Mouse (Mus musculus) midbrain, embryonic 15.5 days (tissue): ENCODE measurements at regions not wholly inside any gene's neighbourhood (a gene's known extent, or its start where the extent isn't known, plus 50 kb on each side); places are given as distances from the start of the nearest gene placed in this dataset.

Source experiments
- ATAC-seq: fragments of 200-750 bp; cut with Nextera tagmentation; replicated peaks from 2 replicates; pipeline ENCODE4 v1.8.0; 2017; ENCODE audit warnings: moderate TSS enrichment
- H3K27ac ChIP-seq: fragments of 300-500 bp; sonication (generic); 2 replicates; pipeline ENCODE4 v1.5.1; 2015; ENCODE audit warnings: mild to moderate bottlenecking, inconsistent platforms
- H3K27me3 ChIP-seq: fragments of 300-500 bp; sonication (generic); replicated peaks from 2 replicates; pipeline ENCODE4 v1.6.1; 2015; ENCODE audit warnings: inconsistent platforms
- H3K36me3 ChIP-seq: fragments of 300-500 bp; sonication (generic); replicated peaks from 2 replicates; pipeline ENCODE4 v1.6.1; 2015; ENCODE audit warnings: inconsistent platforms
- H3K4me1 ChIP-seq: fragments of 300-500 bp; sonication (generic); 2 replicates; pipeline ENCODE4 v1.6.1; 2015; ENCODE audit warnings: inconsistent platforms
- H3K4me2 ChIP-seq: fragments of 300-500 bp; sonication (generic); 2 replicates; pipeline ENCODE4 v1.6.1; 2015; ENCODE audit warnings: inconsistent platforms, mild to moderate bottlenecking, moderate library complexity
- H3K4me3 ChIP-seq: fragments of 300-500 bp; sonication (generic); 2 replicates; pipeline ENCODE4 v1.5.1; 2015; ENCODE audit warnings: mild to moderate bottlenecking, inconsistent platforms
- H3K9ac ChIP-seq: fragments of 300-500 bp; sonication (generic); 2 replicates; pipeline ENCODE4 v1.6.1; 2015; ENCODE audit warnings: mild to moderate bottlenecking, inconsistent platforms
- H3K9me3 ChIP-seq: fragments of 300-500 bp; sonication (generic); 2 replicates; pipeline ENCODE4 v1.6.1; 2016; ENCODE audit warnings: inconsistent platforms
- WGBS: fragments of 180-500 bp; shearing (Covaris S2); methylation state at CpG from one replicate; pipeline ENCODE4 v1.1.7; 2015; ENCODE audit warnings: mixed read lengths; 5-methylcytosine and 5-hydroxymethylcytosine counted together

DNA sequence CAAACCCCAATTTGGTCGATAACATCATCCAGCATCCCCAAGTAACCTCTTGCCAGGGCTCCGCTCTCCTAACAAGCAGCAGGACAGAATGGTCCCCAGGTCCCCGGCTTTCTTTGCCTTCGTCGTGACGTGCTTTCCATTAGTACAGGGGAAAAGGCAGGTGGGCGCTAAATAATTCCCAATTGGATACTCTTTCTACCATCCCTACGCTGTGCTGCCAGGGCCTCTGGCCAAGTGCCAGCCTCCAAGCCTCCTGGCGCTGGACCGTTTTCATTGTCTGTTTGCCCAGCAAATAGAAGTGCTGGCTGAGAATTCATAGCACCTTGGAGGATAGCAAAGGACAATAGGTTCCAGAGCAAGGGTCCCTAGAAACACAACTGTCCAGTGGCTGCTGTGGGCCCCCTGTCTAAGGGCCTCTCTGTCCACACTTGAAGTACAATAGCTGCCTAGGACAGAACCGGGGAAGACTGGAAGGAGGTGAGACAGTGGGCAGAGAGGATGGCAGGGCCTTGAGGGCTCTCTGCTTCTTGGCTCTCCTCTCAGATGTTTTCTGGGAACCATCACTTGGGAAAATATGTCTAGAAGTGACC lies 298.9 kb downstream of the Bcor start:
- Histone ChIP-seq H3K9ac (no peak overlapping the region), H3K36me3 (no peaks in the 10 kb centered on the region), H3K9me3 (no peaks in the 10 kb centered on the region), H3K27me3 (no peaks in the 10 kb centered on the region), H3K27ac (0 out of 2 replicates have a peak overlapping the region, but pooled peaks have one; percentile 38), H3K4me3 (no peak overlapping the region), H3K4me2 (no peak overlapping the region), H3K4me1 (peaks cover 18% of the 10 kb centered on the region)
- WGBS: 41% methylated on average over 11 of the region's 11 CpGs
- 0 out of 2 replicates have a peak, but pooled peaks have one; percentile 33 for ATAC-seq

DNA sequence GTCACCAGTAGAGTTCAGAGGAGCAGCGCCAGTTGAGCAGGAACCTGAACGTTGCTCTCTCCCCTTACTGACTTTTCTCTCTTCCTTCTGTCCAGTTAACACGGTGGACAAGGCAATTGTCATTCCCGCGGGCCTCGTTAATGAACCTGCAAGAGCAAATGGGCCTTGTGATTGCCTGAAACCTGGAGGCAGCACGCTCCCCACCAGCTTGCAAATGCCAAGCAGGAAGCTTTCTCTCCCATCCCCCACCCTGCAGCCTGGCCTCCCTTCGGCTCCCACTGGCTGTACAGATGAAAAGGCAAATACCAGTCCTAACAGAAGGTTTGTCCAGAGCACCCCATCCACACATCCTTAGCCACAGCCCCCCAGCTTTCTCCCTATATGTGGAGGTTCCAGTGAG lies 298.3 kb downstream of the Bcor start:
- peaks cover 18% of the 10 kb centered on the region for H3K4me1 ChIP-seq
- 25% methylated on average over 8 of the region's 8 CpGs for WGBS
- H3K4me3 ChIP-seq: no peak overlapping the region
- no peaks in the 10 kb centered on the region for H3K27me3 ChIP-seq
- peak; percentile 24; the same call in 1 of the 2 replicates for ATAC-seq
- H3K27ac ChIP-seq: no peak overlapping the region
- no peaks in the 10 kb centered on the region for H3K9me3 ChIP-seq
- H3K4me2 ChIP-seq: no peak overlapping the region
- H3K9ac ChIP-seq: no peak overlapping the region
- H3K36me3 ChIP-seq: no peaks in the 10 kb centered on the region

DNA sequence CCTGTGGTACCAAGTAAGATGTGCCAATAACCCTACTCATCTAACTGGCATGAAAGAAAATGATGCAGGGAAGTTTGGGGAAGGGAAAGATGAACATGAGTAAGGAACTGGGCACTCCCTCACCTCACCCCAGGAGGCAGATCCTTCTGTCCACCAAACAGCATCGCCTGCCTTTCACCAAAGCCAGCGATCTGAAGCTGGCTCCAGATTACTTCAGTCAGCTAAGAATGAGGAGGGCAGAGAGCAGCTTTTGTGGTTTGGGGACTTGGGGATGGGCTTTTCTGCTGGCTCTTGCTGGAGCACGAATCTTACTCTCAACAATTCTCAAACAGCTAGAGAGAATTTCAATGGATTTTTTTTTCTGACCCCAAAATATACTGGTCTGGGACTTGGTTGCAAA lies 297.0 kb downstream of the Bcor start:
- Histone ChIP-seq H3K4me2 (no peak overlapping the region), H3K9me3 (no peaks in the 10 kb centered on the region), H3K4me1 (peaks cover 18% of the 10 kb centered on the region), H3K27me3 (no peaks in the 10 kb centered on the region), H3K9ac (no peak overlapping the region), H3K27ac (no peak overlapping the region), H3K36me3 (no peaks in the 10 kb centered on the region), H3K4me3 (no peak overlapping the region)
- 32% methylated on average over 3 of the region's 3 CpGs for WGBS
- ATAC-seq: no peak

DNA sequence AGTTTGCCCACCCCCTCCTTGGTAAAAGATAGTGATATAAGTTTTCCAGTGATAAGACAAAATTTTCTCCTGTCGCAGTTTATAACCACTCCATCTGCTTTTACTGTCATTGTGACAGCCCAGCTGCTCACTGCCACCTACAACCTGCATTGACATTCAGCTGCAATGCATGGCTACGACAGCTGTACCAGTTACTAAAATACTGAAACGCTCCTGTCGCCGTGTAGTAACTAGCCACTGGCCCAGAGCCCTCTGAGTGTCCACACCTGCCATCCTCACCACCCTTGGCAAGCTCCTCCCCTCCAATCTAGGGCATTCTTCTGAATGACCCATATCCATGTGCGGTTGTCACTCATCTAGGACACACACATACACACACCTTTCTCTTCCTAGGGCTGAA lies 286.2 kb downstream of the Bcor start:
- Histone ChIP-seq H3K27me3 (0 out of 2 replicates have a peak, but pooled peaks cover 4% of the 10 kb centered on the region), H3K9me3 (no peaks in the 10 kb centered on the region), H3K9ac (no peak overlapping the region), H3K4me1 (no peaks in the 10 kb centered on the region), H3K27ac (no peak overlapping the region), H3K36me3 (no peaks in the 10 kb centered on the region), H3K4me2 (no peak overlapping the region), H3K4me3 (no peak overlapping the region)
- WGBS: 85% methylated on average over 6 of the region's 6 CpGs
- no peak for ATAC-seq

DNA sequence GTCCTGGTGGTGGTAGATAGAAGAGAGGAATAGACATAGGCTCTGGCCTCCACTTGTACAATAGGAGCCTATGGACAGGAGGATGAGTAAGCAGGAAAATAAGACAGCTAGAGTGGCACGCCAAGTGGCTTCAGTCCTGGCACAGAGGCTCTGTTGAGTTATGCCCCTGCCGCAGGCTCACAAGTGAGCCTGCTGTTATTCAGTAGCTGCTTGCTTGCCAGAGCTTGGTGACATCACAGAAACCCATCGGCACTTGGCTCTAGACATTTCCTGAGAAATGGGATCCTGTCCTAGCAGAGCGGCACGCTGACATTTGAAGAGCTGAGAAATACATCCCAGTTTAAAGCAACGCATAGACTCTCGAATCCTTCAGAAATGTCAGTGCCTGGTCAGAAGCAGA lies 283.5 kb downstream of the Bcor start:
- Histone ChIP-seq H3K4me3 (no peak overlapping the region), H3K9me3 (no peaks in the 10 kb centered on the region), H3K9ac (no peak overlapping the region), H3K4me1 (no peaks in the 10 kb centered on the region), H3K27ac (no peak overlapping the region), H3K4me2 (no peak overlapping the region), H3K36me3 (no peaks in the 10 kb centered on the region), H3K27me3 (0 out of 2 replicates have a peak, but pooled peaks cover 4% of the 10 kb centered on the region)
- WGBS: 87% methylated on average over 7 of the region's 7 CpGs
- no peak for ATAC-seq

DNA sequence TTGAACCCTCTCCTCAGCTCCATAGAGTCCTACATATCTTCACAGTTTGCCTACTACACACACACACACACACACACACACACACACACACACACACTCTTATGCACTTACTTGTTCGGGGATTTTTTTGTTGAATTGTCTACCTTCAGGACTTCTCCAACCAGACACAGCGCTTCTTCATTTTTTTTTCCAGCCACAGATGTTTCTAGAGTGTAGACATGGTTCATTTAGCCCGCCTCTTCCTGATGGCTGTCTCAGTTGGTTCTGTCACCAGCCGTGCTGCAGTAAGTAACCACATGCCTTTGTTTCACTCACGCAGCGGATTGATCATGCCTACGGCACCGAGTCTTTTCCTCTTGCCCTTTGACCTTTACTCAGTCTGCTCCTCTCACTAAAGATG lies 282.1 kb downstream of the Bcor start:
- H3K9me3 ChIP-seq: no peaks in the 10 kb centered on the region
- no peaks in the 10 kb centered on the region for H3K36me3 ChIP-seq
- no peak overlapping the region for H3K9ac ChIP-seq
- no peak for ATAC-seq
- H3K4me2 ChIP-seq: no peak overlapping the region
- no peak overlapping the region for H3K4me3 ChIP-seq
- H3K4me1 ChIP-seq: no peaks in the 10 kb centered on the region
- 0 out of 2 replicates have a peak, but pooled peaks cover 4% of the 10 kb centered on the region for H3K27me3 ChIP-seq
- WGBS: 80% methylated on average over 8 of the region's 8 CpGs
- no peak overlapping the region for H3K27ac ChIP-seq

DNA sequence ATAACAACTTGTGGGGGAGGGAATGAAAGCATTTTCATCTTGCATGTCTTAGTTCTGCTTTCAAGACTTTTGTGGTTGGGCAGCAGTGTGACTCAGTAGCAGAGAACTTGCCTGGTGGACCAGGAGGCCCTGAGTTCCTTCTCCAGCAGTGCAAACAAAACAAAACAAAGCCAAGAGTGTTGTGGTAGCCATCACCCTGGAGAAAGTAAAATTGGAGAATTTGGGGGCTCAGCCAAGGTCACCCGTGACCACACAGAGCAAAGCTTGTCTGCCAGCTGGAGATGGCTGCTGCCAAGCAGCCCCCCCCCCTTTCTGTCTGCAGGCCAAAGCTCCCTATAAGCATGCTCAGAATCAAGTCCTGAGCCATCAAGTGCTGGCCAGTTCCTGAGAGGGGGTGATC lies 279.2 kb downstream of the Bcor start:
- H3K4me2 ChIP-seq: no peak overlapping the region
- 81% methylated on average over 1 of the region's 1 CpGs for WGBS
- ATAC-seq: no peak
- H3K9me3 ChIP-seq: no peaks in the 10 kb centered on the region
- H3K4me1 ChIP-seq: no peaks in the 10 kb centered on the region
- H3K36me3 ChIP-seq: no peaks in the 10 kb centered on the region
- no peaks in the 10 kb centered on the region for H3K27me3 ChIP-seq
- H3K9ac ChIP-seq: no peak overlapping the region
- H3K27ac ChIP-seq: no peak overlapping the region
- H3K4me3 ChIP-seq: no peak overlapping the region

DNA sequence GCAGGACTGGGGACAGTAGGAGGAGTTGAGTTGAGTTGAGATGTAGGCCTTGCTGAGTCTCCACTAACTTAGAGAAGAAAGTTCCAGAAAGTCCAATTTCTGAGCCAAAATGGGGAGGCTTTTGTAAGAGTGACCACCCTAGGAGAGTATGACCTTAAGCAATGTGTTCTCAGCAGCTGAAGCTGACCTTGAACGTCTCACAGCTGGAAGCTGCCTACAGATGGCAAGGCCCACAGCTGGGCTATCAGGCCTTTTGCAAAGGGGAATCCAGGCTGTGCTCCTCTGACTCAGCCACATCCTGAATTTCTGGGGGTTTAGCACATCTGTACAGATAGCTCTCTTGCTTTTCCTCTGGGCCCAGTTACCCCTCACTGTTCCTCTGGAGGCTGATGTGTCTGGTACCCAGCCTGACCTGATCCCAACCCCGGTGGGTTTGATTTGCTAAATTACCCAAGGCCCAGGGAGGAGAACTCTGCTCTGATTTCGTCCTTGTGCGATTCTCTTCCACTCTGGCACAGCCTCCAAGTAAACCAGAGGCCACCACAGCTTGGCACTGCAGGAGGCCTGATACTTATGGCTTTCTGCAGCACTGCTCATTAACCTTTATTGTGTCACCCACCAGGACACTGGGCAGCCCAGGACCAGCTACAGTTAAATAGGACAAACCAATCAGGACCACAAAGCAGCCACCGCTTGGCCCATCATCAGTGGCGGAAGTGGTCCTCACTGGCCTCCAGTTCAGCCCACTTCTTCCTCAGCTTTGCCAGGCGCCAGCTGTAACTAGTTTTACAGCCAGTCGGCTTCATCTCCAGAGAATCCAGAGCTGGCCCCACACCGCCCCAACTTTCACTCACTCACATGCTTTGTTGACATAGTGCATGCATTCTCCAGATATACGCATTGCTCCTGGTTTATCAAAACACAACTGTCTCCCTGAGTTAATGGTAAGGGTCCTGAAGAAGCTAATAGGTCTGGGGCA lies 276.1 kb downstream of the Bcor start:
- Histone ChIP-seq H3K27me3 (no peaks in the 10 kb centered on the region), H3K4me1 (no peaks in the 10 kb centered on the region), H3K9ac (no peak overlapping the region), H3K4me3 (no peak overlapping the region), H3K4me2 (no peak overlapping the region), H3K9me3 (no peaks in the 10 kb centered on the region), H3K27ac (no peak overlapping the region), H3K36me3 (no peaks in the 10 kb centered on the region)
- 66% methylated on average over 10 of the region's 10 CpGs for WGBS
- ATAC-seq: no peak

DNA sequence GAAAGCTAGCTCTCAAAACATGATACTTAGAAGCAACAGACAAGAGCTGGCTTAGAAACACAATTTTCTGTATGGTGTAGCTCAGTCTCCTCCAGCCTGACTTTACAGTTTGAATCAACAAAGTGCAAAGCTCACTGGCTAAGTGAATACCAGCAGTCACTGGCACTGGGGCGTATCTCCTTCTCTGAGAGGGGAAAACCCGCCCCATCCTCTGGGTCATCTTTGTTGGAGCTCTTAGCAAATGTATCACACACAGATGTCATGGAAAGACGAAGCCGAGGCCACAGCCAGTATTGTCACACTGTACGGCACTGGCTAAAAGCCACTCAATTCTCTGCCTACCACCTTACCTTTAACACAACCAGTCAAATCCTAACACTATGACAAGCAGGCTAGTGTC lies 267.8 kb downstream of the Bcor start:
- Histone ChIP-seq H3K4me1 (peaks cover 14% of the 10 kb centered on the region; the same call in 1 of the 2 replicates), H3K27ac (no peak overlapping the region), H3K4me2 (no peak overlapping the region), H3K4me3 (no peak overlapping the region), H3K9me3 (no peaks in the 10 kb centered on the region), H3K9ac (no peak overlapping the region), H3K36me3 (no peaks in the 10 kb centered on the region), H3K27me3 (peaks cover 4% of the 10 kb centered on the region; the same call in 1 of the 2 replicates)
- ATAC-seq: no peak
- 90% methylated on average over 5 of the region's 5 CpGs for WGBS

DNA sequence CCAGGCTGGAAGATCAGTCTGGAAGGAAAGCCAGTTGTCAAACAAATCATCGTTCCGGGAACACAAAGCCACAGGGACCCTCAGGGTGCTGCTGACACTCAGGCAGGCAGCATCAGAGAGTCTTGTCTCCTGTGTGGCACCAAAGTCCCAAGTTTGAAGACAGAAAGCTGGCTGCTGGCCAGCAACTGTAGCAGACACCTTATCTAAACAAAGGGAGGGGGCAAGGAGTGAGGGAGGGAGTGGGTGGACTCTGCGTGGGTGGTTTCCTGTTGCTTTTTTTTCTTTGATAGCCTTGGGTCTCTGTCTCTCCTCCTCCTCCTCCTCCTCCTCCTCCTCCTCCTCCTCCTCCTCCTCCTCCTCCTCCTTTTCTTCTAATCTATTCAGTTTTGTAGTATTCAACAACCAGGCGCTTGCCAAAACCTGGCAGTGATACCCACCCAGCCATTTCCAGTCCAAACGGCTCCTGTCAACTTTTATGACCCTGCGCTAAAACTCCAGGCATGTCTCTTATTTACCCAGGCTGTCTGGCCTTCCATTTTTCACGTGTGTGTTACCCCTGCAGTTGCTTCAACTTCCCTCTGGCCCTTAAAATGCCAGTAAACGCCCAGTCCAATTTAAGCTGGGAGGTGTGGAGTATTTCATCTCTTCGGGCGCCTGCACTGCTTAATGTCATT lies 266.4 kb downstream of the Bcor start:
- H3K4me3 ChIP-seq: no peak overlapping the region
- no peaks in the 10 kb centered on the region for H3K9me3 ChIP-seq
- H3K9ac ChIP-seq: no peak overlapping the region
- no peaks in the 10 kb centered on the region for H3K36me3 ChIP-seq
- no peak; the same call in 1 of the 2 replicates for ATAC-seq
- no peak overlapping the region for H3K4me2 ChIP-seq
- peak overlapping the region; percentile 67 for H3K27ac ChIP-seq
- peaks cover 14% of the 10 kb centered on the region; the same call in 1 of the 2 replicates for H3K4me1 ChIP-seq
- H3K27me3 ChIP-seq: peaks cover 4% of the 10 kb centered on the region; the same call in 1 of the 2 replicates
- WGBS: 39% methylated on average over 10 of the region's 10 CpGs

DNA sequence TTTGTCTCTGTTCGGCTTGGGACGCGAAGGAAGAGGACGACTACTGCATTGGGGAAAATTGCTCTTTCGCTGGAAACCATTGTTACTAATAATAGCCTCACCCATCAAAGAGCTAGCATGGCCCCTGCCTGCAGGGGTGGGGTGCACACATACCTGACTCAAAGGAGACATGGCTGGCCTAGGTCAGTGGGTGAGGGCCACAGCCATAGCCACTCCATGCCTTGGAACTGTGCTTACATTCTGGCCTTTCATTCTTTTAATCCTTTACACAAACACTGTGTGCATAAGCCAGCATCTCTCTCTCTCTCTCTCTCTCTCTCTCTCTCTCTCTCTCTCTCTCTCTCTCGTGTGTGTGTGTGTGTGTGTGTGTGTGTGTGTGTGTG lies 265.9 kb downstream of the Bcor start:
- no peak overlapping the region for H3K4me2 ChIP-seq
- 40% methylated on average over 5 of the region's 6 CpGs for WGBS
- H3K27me3 ChIP-seq: peaks cover 4% of the 10 kb centered on the region; the same call in 1 of the 2 replicates
- peak overlapping the region; percentile 67 for H3K27ac ChIP-seq
- no peak overlapping the region for H3K9ac ChIP-seq
- H3K36me3 ChIP-seq: no peaks in the 10 kb centered on the region
- ATAC-seq: no peak; the same call in 1 of the 2 replicates
- H3K4me3 ChIP-seq: no peak overlapping the region
- H3K9me3 ChIP-seq: no peaks in the 10 kb centered on the region
- peaks cover 14% of the 10 kb centered on the region; the same call in 1 of the 2 replicates for H3K4me1 ChIP-seq

DNA sequence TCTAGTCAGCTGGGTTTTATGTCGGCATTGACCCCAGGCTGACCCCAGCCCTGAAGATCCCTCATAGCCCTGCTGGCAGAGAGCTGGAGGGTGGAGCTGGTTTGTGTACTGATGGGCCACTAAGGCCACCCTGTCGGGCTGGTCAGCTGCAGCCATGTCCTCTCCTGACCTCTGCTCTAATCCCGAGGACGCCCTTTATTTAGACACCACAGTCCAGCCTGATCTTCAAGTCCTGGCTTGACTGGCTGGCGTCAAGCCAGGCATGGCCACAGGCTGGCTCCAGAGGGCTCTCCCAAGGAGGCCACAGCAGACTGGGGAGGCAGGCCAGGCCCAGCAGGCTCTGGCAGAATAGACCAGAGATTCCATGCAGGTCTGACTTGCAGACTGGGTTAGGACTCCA lies 264.8 kb downstream of the Bcor start:
- H3K4me1 ChIP-seq: peaks cover 14% of the 10 kb centered on the region; the same call in 1 of the 2 replicates
- ATAC-seq: no peak
- no peak overlapping the region for H3K27ac ChIP-seq
- no peak overlapping the region for H3K9ac ChIP-seq
- no peak overlapping the region for H3K4me2 ChIP-seq
- H3K4me3 ChIP-seq: no peak overlapping the region
- no peaks in the 10 kb centered on the region for H3K9me3 ChIP-seq
- 32% methylated on average over 5 of the region's 5 CpGs for WGBS
- peaks cover 4% of the 10 kb centered on the region; the same call in 1 of the 2 replicates for H3K27me3 ChIP-seq
- no peaks in the 10 kb centered on the region for H3K36me3 ChIP-seq
